Comparison of ENCODE assay signal across 22 mouse cellular contexts in genomic region chr1:172507001-172507400, GRCm38 (mm10). TPM values are rescaled to one million over a fixed set of nuclear protein-coding genes. Genes with fewer than 3 reads are reported as not detected.
A peak's percentile ranks its signal among the peaks of the same experiment; 100 is the strongest.
DNase-seq lines count a peak whose midpoint lies in the region; ATAC-seq lines count a peak whose summit lies in the region.
"Had no signal": no experiment of that assay in that cellular context is flagged by ENCODE, and none has a peak within 500 bp of the region (broad histone marks: within the 10 kb centered on the region; RNA-seq: fewer than 3 reads in every experiment).

No protein-coding gene starts in this region.

- peak; percentile 51 for DNase-seq in 3T3-L1 (ENCODE audit: low read depth, low spot score)
- DNase-seq in embryonic facial prominence, embryonic 14.5 days (ENCODE audit: low spot score) = peak; percentile 79
- DNase-seq in heart, postnatal 4 days = peak; percentile 38
- DNase-seq in midbrain, embryonic 11.5 days (ENCODE audit: low spot score, missing footprints) = no peak
- DNase-seq in hindbrain, embryonic 14.5 days (ENCODE audit: low spot score) = no peak
- DNase-seq: adrenal gland, postnatal 10 days; cerebellum, adult 8-10 months; embryo, embryonic 11 days; layer of hippocampus, postnatal 36 days; left cerebral cortex, postnatal 4 days; right cerebral cortex, postnatal 4 days; thymus, adult 2 months had no signal

- H3K36me3 ChIP-seq in heart, embryonic 12.5 days = peaks cover 45% of the 10 kb centered on the region
- H3K36me3 ChIP-seq in heart, embryonic 11.5 days (ENCODE audit: control insufficient read depth, insufficient read depth, low read length) = peaks cover 12% of the 10 kb centered on the region
- H3K36me3 ChIP-seq in embryonic facial prominence, embryonic 14.5 days (ENCODE audit: control insufficient read depth, insufficient read depth, low read length) = peaks cover 16% of the 10 kb centered on the region; the same call in 1 of the 2 replicates
- no peaks in the 10 kb centered on the region for H3K36me3 ChIP-seq in midbrain, embryonic 11.5 days (ENCODE audit: control insufficient read depth, insufficient read depth, low read length)
- H3K36me3 ChIP-seq in hindbrain, embryonic 14.5 days (replicated peaks; ENCODE audit: control insufficient read depth, insufficient read depth) = no peaks in the 10 kb centered on the region

- 52% methylated on average over 5 of the region's 5 CpGs for WGBS in heart, embryonic 12.5 days
- 49% methylated on average over 5 of the region's 5 CpGs for WGBS in heart, embryonic 11.5 days (ENCODE audit: insufficient replicate concordance)
- WGBS in embryonic facial prominence, embryonic 14.5 days = 48% methylated on average over 5 of the region's 5 CpGs
- WGBS in midbrain, embryonic 11.5 days = 59% methylated on average over 5 of the region's 5 CpGs
- 60% methylated on average over 5 of the region's 5 CpGs for WGBS in hindbrain, embryonic 14.5 days

- H3K27ac ChIP-seq in heart, embryonic 12.5 days (ENCODE audit: poor library complexity, severe bottlenecking) = peak overlapping the region; percentile 67
- no peak overlapping the region; the same call in 1 of the 2 replicates for H3K27ac ChIP-seq in heart, embryonic 11.5 days (ENCODE audit: low read depth, low read length)
- 0 out of 2 replicates have a peak overlapping the region, but pooled peaks have one; percentile 23 for H3K27ac ChIP-seq in embryonic facial prominence, embryonic 14.5 days (replicated peaks; ENCODE audit: low read depth, low read length)
- no peak overlapping the region for H3K27ac ChIP-seq in midbrain, embryonic 11.5 days (ENCODE audit: low read depth, low read length)
- H3K27ac ChIP-seq in hindbrain, embryonic 14.5 days = no peak overlapping the region
- H3K27ac ChIP-seq: forebrain, embryonic 10.5 days; kidney, embryonic 15.5 days; liver, embryonic 14.5 days; neural tube, embryonic 12.5 days had no signal

- H3K9ac ChIP-seq in heart, embryonic 12.5 days = no peak overlapping the region
- H3K9ac ChIP-seq in heart, embryonic 11.5 days (ENCODE audit: low read depth, low read length) = no peak overlapping the region
- no peak overlapping the region for H3K9ac ChIP-seq in embryonic facial prominence, embryonic 14.5 days (ENCODE audit: low read depth, low read length)
- no peak overlapping the region for H3K9ac ChIP-seq in midbrain, embryonic 11.5 days (ENCODE audit: low read length)
- no peak overlapping the region for H3K9ac ChIP-seq in hindbrain, embryonic 14.5 days
- H3K9ac ChIP-seq: kidney, embryonic 15.5 days; liver, embryonic 14.5 days; neural tube, embryonic 12.5 days had no signal

- no peak overlapping the region for H3K4me3 ChIP-seq in heart, embryonic 12.5 days
- no peak overlapping the region for H3K4me3 ChIP-seq in heart, embryonic 11.5 days (ENCODE audit: low read depth, low read length)
- H3K4me3 ChIP-seq in embryonic facial prominence, embryonic 14.5 days (ENCODE audit: low read depth, low read length) = no peak overlapping the region
- H3K4me3 ChIP-seq in midbrain, embryonic 11.5 days (ENCODE audit: low read depth, low read length) = no peak overlapping the region
- H3K4me3 ChIP-seq in hindbrain, embryonic 14.5 days (replicated peaks; ENCODE audit: low read length) = no peak overlapping the region
- H3K4me3 ChIP-seq: forebrain, embryonic 10.5 days; kidney, embryonic 15.5 days; neural tube, embryonic 12.5 days had no signal

- H3K9me3 ChIP-seq in heart, embryonic 12.5 days (replicated peaks) = no peaks in the 10 kb centered on the region
- no peaks in the 10 kb centered on the region for H3K9me3 ChIP-seq in heart, embryonic 11.5 days (replicated peaks; ENCODE audit: control insufficient read depth, low read length)
- H3K9me3 ChIP-seq in embryonic facial prominence, embryonic 14.5 days (ENCODE audit: control insufficient read depth, low read length) = no peaks in the 10 kb centered on the region
- H3K9me3 ChIP-seq in midbrain, embryonic 11.5 days (ENCODE audit: control insufficient read depth, low read length) = no peaks in the 10 kb centered on the region
- no peaks in the 10 kb centered on the region for H3K9me3 ChIP-seq in hindbrain, embryonic 14.5 days (ENCODE audit: control insufficient read depth, low read length)
- H3K9me3 ChIP-seq: forebrain, embryonic 10.5 days; kidney, embryonic 15.5 days; neural tube, embryonic 12.5 days had no signal

- peaks cover 87% of the 10 kb centered on the region for H3K4me1 ChIP-seq in heart, embryonic 12.5 days (replicated peaks)
- H3K4me1 ChIP-seq in heart, embryonic 11.5 days (ENCODE audit: control insufficient read depth, insufficient read depth, low read length) = peaks cover 44% of the 10 kb centered on the region
- H3K4me1 ChIP-seq in embryonic facial prominence, embryonic 14.5 days (ENCODE audit: control insufficient read depth, insufficient read depth, low read length) = peaks cover 26% of the 10 kb centered on the region
- peaks cover 13% of the 10 kb centered on the region for H3K4me1 ChIP-seq in midbrain, embryonic 11.5 days (ENCODE audit: control insufficient read depth, insufficient read depth, low read length)
- H3K4me1 ChIP-seq in hindbrain, embryonic 14.5 days (replicated peaks; ENCODE audit: control insufficient read depth, insufficient read depth, low read length) = peaks cover 21% of the 10 kb centered on the region

- no peaks in the 10 kb centered on the region for H3K27me3 ChIP-seq in heart, embryonic 12.5 days (replicated peaks)
- H3K27me3 ChIP-seq in heart, embryonic 11.5 days (ENCODE audit: control insufficient read depth, insufficient read depth, low read length) = no peaks in the 10 kb centered on the region
- 0 out of 2 replicates have a peak, but pooled peaks cover 2% of the 10 kb centered on the region for H3K27me3 ChIP-seq in embryonic facial prominence, embryonic 14.5 days (replicated peaks; ENCODE audit: control insufficient read depth, insufficient read depth, low read length)
- H3K27me3 ChIP-seq in midbrain, embryonic 11.5 days (ENCODE audit: control insufficient read depth, insufficient read depth, low read length) = 0 out of 2 replicates have a peak, but pooled peaks cover 2% of the 10 kb centered on the region
- H3K27me3 ChIP-seq in hindbrain, embryonic 14.5 days (ENCODE audit: control insufficient read depth, insufficient read depth, low read length) = peaks cover 5% of the 10 kb centered on the region
- H3K27me3 ChIP-seq: kidney, embryonic 15.5 days; neural tube, embryonic 12.5 days had no signal

- H3K4me2 ChIP-seq in heart, embryonic 12.5 days = no peak overlapping the region
- H3K4me2 ChIP-seq in heart, embryonic 11.5 days = no peak overlapping the region
- no peak overlapping the region for H3K4me2 ChIP-seq in embryonic facial prominence, embryonic 14.5 days (ENCODE audit: low read depth, low read length)
- no peak overlapping the region for H3K4me2 ChIP-seq in midbrain, embryonic 11.5 days
- no peak overlapping the region for H3K4me2 ChIP-seq in hindbrain, embryonic 14.5 days (replicated peaks)
- H3K4me2 ChIP-seq: kidney, embryonic 15.5 days; neural tube, embryonic 12.5 days had no signal

- ATAC-seq in heart, embryonic 12.5 days (ENCODE audit: insufficient number of reproducible peaks, low FRiP score) = no peak
- ATAC-seq in heart, embryonic 11.5 days (replicated peaks; ENCODE audit: insufficient number of reproducible peaks, low FRiP score, low TSS enrichment) = no peak
- peak; percentile 42; the same call in 1 of the 2 replicates for ATAC-seq in embryonic facial prominence, embryonic 14.5 days (ENCODE audit: low read depth)
- no peak for ATAC-seq in midbrain, embryonic 11.5 days (ENCODE audit: low FRiP score)
- no peak for ATAC-seq in hindbrain, embryonic 14.5 days (ENCODE audit: low FRiP score)
- ATAC-seq: CD4-positive, CD25-positive, alpha-beta regulatory T cell, adult 4 months had no signal

RNA-seq across cellular contexts. Expression of gene Tagln2, which starts 7.2 kb away (rescaled TPM):
- polyA plus RNA-seq in heart, embryonic 12.5 days (2016; fragmentation: Nextera tagmentation; extraction: Ambion mirVana) = 351 and 387 TPM in 2 replicates
- polyA plus RNA-seq in heart, embryonic 11.5 days (2014; fragmentation: Nextera tagmentation; extraction: Ambion mirVana) = 248 and 295 TPM in 2 replicates
- 192 and 231 TPM in 2 replicates for polyA plus RNA-seq in embryonic facial prominence, embryonic 14.5 days (2014; fragmentation: Nextera tagmentation; extraction: Ambion mirVana)
- 100 to 1,000 TPM; 230 to 244 TPM for total RNA-seq in heart, postnatal 4 days (2021)
- polyA plus RNA-seq in midbrain, embryonic 11.5 days (2014; fragmentation: Nextera tagmentation; extraction: Ambion mirVana) = 36.3 and 39.1 TPM in 2 replicates
- polyA plus RNA-seq in hindbrain, embryonic 14.5 days (2014; fragmentation: Nextera tagmentation; extraction: Ambion mirVana) = 53.0 and 62.6 TPM in 2 replicates

RNA-seq across cellular contexts. Expression of gene Cfap45, which starts 13.6 kb away (rescaled TPM):
- 1.7 and 3.0 TPM in 2 replicates for polyA plus RNA-seq in heart, embryonic 12.5 days (2016; fragmentation: Nextera tagmentation; extraction: Ambion mirVana)
- 2.6 and 2.7 TPM in 2 replicates for polyA plus RNA-seq in heart, embryonic 11.5 days (2014; fragmentation: Nextera tagmentation; extraction: Ambion mirVana)
- 6.5 and 8.9 TPM in 2 replicates for polyA plus RNA-seq in embryonic facial prominence, embryonic 14.5 days (2014; fragmentation: Nextera tagmentation; extraction: Ambion mirVana)
- 1 to 10 TPM; 3.3 to 3.5 TPM for total RNA-seq in heart, postnatal 4 days (2021)
- 1.0 and 1.1 TPM in 2 replicates for polyA plus RNA-seq in midbrain, embryonic 11.5 days (2014; fragmentation: Nextera tagmentation; extraction: Ambion mirVana)
- polyA plus RNA-seq in hindbrain, embryonic 14.5 days (2014; fragmentation: Nextera tagmentation; extraction: Ambion mirVana) = 3.7 and 5.5 TPM in 2 replicates
- total RNA-seq: MEL had no signal

RNA-seq across cellular contexts. Expression of gene Igsf9, which starts 25.4 kb away (rescaled TPM):
- 11.4 and 11.8 TPM in 2 replicates for polyA plus RNA-seq in heart, embryonic 12.5 days (2016; fragmentation: Nextera tagmentation; extraction: Ambion mirVana)
- polyA plus RNA-seq in heart, embryonic 11.5 days (2014; fragmentation: Nextera tagmentation; extraction: Ambion mirVana) = 9.3 and 12.0 TPM in 2 replicates
- polyA plus RNA-seq in embryonic facial prominence, embryonic 14.5 days (2014; fragmentation: Nextera tagmentation; extraction: Ambion mirVana) = 21.4 and 26.3 TPM in 2 replicates
- total RNA-seq in heart, postnatal 4 days (2021) = 1 to 10 TPM; 2.5 to 3.1 TPM
- 48.8 and 49.7 TPM in 2 replicates for polyA plus RNA-seq in midbrain, embryonic 11.5 days (2014; fragmentation: Nextera tagmentation; extraction: Ambion mirVana)
- polyA plus RNA-seq in hindbrain, embryonic 14.5 days (2014; fragmentation: Nextera tagmentation; extraction: Ambion mirVana) = 27.6 and 28.5 TPM in 2 replicates

RNA-seq across cellular contexts. Expression of gene Slamf9, which starts 31.8 kb away (rescaled TPM):
- 0.95 and 1.3 TPM in 2 replicates for polyA plus RNA-seq in heart, embryonic 12.5 days (2016; fragmentation: Nextera tagmentation; extraction: Ambion mirVana)
- polyA plus RNA-seq in heart, embryonic 11.5 days (2014; fragmentation: Nextera tagmentation; extraction: Ambion mirVana) = 1.1 and 1.2 TPM in 2 replicates
- polyA plus RNA-seq in embryonic facial prominence, embryonic 14.5 days (2014; fragmentation: Nextera tagmentation; extraction: Ambion mirVana) = 0.68 and 0.77 TPM in 2 replicates
- 1 to 10 TPM; 1.4 to 1.8 TPM for total RNA-seq in heart, postnatal 4 days (2021)
- 0.12 and 0.23 TPM in 2 replicates for polyA plus RNA-seq in midbrain, embryonic 11.5 days (2014; fragmentation: Nextera tagmentation; extraction: Ambion mirVana)
- polyA plus RNA-seq in hindbrain, embryonic 14.5 days (2014; fragmentation: Nextera tagmentation; extraction: Ambion mirVana) = 0.15 and 0.26 TPM in 2 replicates
- total RNA-seq: megakaryocyte-erythroid progenitor cell, adult 5-6 weeks; MEL had no signal
- polyA plus RNA-seq: CD4-positive, CD25-positive, alpha-beta regulatory T cell, adult 4 months; forebrain, embryonic 10.5 days had no signal

RNA-seq across cellular contexts. Expression of gene Vsig8, which starts 48.7 kb away (rescaled TPM):
- polyA plus RNA-seq in heart, embryonic 12.5 days (2016; fragmentation: Nextera tagmentation; extraction: Ambion mirVana) = 0.24 and 0.33 TPM in 2 replicates
- 0.28 TPM in 1 of 2 replicates, not detected in the other for polyA plus RNA-seq in heart, embryonic 11.5 days (2014; fragmentation: Nextera tagmentation; extraction: Ambion mirVana)
- polyA plus RNA-seq in embryonic facial prominence, embryonic 14.5 days (2014; fragmentation: Nextera tagmentation; extraction: Ambion mirVana) = 0.45 and 1.6 TPM in 2 replicates
- total RNA-seq in heart, postnatal 4 days (2021) = under 1 TPM in 1 of 2 experiments, not detected in 1; 0.17 TPM
- 0.08 and 0.11 TPM in 2 replicates for polyA plus RNA-seq in midbrain, embryonic 11.5 days (2014; fragmentation: Nextera tagmentation; extraction: Ambion mirVana)
- polyA plus RNA-seq in hindbrain, embryonic 14.5 days (2014; fragmentation: Nextera tagmentation; extraction: Ambion mirVana) = 0.75 and 0.90 TPM in 2 replicates
- total RNA-seq: gastrocnemius, postnatal 4 days; left cerebral cortex, postnatal 4 days; megakaryocyte-erythroid progenitor cell, adult 5-6 weeks; MEL had no signal
- polyA plus RNA-seq: CD4-positive, CD25-positive, alpha-beta regulatory T cell, adult 4 months; forebrain, embryonic 10.5 days; liver, embryonic 14.5 days had no signal

Comparison
In these comparisons a context has a peak if more than half of its experiments do, and no peak if none do; other contexts are left out.
1. H3K27ac ChIP-seq: peak in heart, embryonic 12.5 days (single experiment) and embryonic facial prominence, embryonic 14.5 days (single experiment); none in heart, embryonic 11.5 days (single experiment), midbrain, embryonic 11.5 days (single experiment) and hindbrain, embryonic 14.5 days (single experiment).
2. DNase-seq: peak in 3T3-L1 (single experiment), embryonic facial prominence, embryonic 14.5 days (single experiment) and heart, postnatal 4 days (single experiment); none in midbrain, embryonic 11.5 days (single experiment) and hindbrain, embryonic 14.5 days (single experiment).